Mouse (Mus musculus): ENCODE data around the gene Wdr31. TPM values are rescaled to one million over a fixed set of nuclear protein-coding genes. Genes with fewer than 3 reads are reported as not detected.

The Wdr31 gene
- 7.2 and 7.9 TPM in 2 replicates for polyA plus RNA-seq (2012; rRNA removed)

GRCm38 (mm10) chr4:62470598-62471051, at the start of gene Wdr31:
Gene Wdr31 (minus strand): TSS chr4:62470896.

GRCm38 (mm10) chr4:62519849-62520233, 49.1 kb upstream of the Wdr31 start, which contains the start of gene Alad:
Gene Alad (minus strand): TSS chr4:62519918.

GRCm38 (mm10) chr4:62503374-62503970, 32.8 kb upstream of the Wdr31 start, which contains the start of gene Hdhd3:
Gene Hdhd3 (minus strand): TSS chr4:62503467.

GRCm38 (mm10) chr4:62479937-62480708, 9.4 kb upstream of the Wdr31 start, which contains the start of gene Bspry:
Gene Bspry (plus strand): TSS chr4:62480053.

DNA sequence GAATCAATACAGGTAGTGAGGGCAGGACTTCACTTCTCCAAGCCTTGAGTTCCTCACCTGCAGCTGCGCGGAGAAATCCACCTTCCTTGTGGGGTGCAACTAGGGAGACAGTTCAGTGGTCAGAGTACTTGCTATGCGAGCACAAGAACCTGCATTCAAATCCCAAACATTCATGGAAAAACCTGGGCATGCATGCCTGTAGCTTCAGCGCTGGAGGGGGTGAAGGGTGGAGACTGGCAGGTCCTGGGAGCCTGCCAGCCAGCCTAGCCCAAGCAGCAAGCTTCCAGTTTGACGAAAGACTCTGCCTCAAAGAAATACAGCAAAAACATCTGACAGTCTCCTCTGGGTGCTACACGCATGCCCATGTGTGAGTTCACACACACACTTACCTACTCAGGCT, 35.6 kb downstream of the Wdr31 start, which contains the start of gene Rnf183:
TSS of gene Rnf183 (minus strand) at position 172 of the 400 bp plus-strand sequence.

GRCm38 (mm10) chr4:62408601-62409282, 62.0 kb downstream of the Wdr31 start, which contains the start of the genes Cdc26 and Prpf4:
Gene Cdc26 (minus strand): TSS chr4:62408642.
Gene Prpf4 (plus strand): TSS chr4:62408797.

Other genes starting within 250 kb of the Wdr31 start
- 14.6 and 14.7 TPM in 2 replicates for gene Zfp37, start 239.8 kb downstream of the Wdr31 start, polyA plus RNA-seq (2012; rRNA removed)
- gene Slc31a2, start 208.3 kb downstream of the Wdr31 start, polyA plus RNA-seq (2012; rRNA removed), result 11.3 and 12.6 TPM in 2 replicates
- gene Fkbp15, start 110.3 kb downstream of the Wdr31 start, polyA plus RNA-seq (2012; rRNA removed), result 22.2 and 23.2 TPM in 2 replicates
- 28.3 and 30.0 TPM in 2 replicates for gene Slc31a1, start 110.2 kb downstream of the Wdr31 start, polyA plus RNA-seq (2012; rRNA removed)
- gene Cdc26, start 62.3 kb downstream of the Wdr31 start, polyA plus RNA-seq (2012; rRNA removed), result 104 and 108 TPM in 2 replicates
- gene Prpf4, start 62.1 kb downstream of the Wdr31 start, polyA plus RNA-seq (2012; rRNA removed), result 24.2 and 25.2 TPM in 2 replicates
- gene Rnf183, start 35.6 kb downstream of the Wdr31 start, polyA plus RNA-seq (2012; rRNA removed), result 0.84 and 0.88 TPM in 2 replicates
- 0.39 and 1.6 TPM in 2 replicates for gene Bspry, start 9.2 kb upstream of the Wdr31 start, polyA plus RNA-seq (2012; rRNA removed)
- gene Hdhd3, start 32.6 kb upstream of the Wdr31 start, polyA plus RNA-seq (2012; rRNA removed), result 5.9 and 6.4 TPM in 2 replicates
- gene Alad, start 49.0 kb upstream of the Wdr31 start, polyA plus RNA-seq (2012; rRNA removed), result 40.8 and 49.2 TPM in 2 replicates
- gene Pole3, start 54.2 kb upstream of the Wdr31 start, polyA plus RNA-seq (2012; rRNA removed), result 49.2 and 57.0 TPM in 2 replicates
- gene 4933430I17Rik, start 54.5 kb upstream of the Wdr31 start, polyA plus RNA-seq (2012; rRNA removed), result 1.1 TPM in 2 replicates
- gene Rgs3, start 89.0 kb upstream of the Wdr31 start, polyA plus RNA-seq (2012; rRNA removed), result 64.8 and 74.9 TPM in 2 replicates